ENCODE assay signal across 8 mouse cellular contexts in genomic region chrX:73063512-73064414, GRCm38 (mm10). TPM values are rescaled to one million over a fixed set of nuclear protein-coding genes. Genes with fewer than 3 reads are reported as not detected.
DNase-seq lines count a peak whose midpoint lies in the region; ATAC-seq and TF ChIP-seq lines count a peak whose summit lies in the region.

No protein-coding gene starts in this region.

- H3K27me3 ChIP-seq in midbrain, embryonic 15.5 days (replicated peaks) = no peaks in the 10 kb centered on the region

- H3K4me2 ChIP-seq in midbrain, embryonic 15.5 days = peak overlapping the region; percentile 68

- WGBS in midbrain, embryonic 15.5 days = 30% methylated on average over 24 of the region's 24 CpGs

- no peaks in the 10 kb centered on the region for H3K4me1 ChIP-seq in midbrain, embryonic 15.5 days

- TF ChIP-seq CTCF in layer of hippocampus, adult 2 months (conservative IDR thresholded peaks at IDR 0.05) = no peak

- DNase-seq in adrenal gland, postnatal 14 days = peak; percentile 7
- no peak for DNase-seq in adrenal gland, postnatal 36 days
- DNase-seq in ovary, postnatal 14 days (ENCODE audit: low spot score) = peak; percentile 3
- no peak for DNase-seq in ovary, postnatal 10 days (ENCODE audit: low spot score)
- DNase-seq in layer of hippocampus, adult 2 months (ENCODE audit: low spot score in 2 of 2) = peak; percentile 20 to 23
- DNase-seq in urinary bladder, postnatal 10 days (ENCODE audit: low spot score) = no peak

- H3K36me3 ChIP-seq in midbrain, embryonic 15.5 days (replicated peaks) = no peaks in the 10 kb centered on the region

- peak overlapping the region; percentile 62 for H3K4me3 ChIP-seq in layer of hippocampus, adult 2 months
- H3K4me3 ChIP-seq in midbrain, embryonic 15.5 days = peak overlapping the region; percentile 43

- H3K27ac ChIP-seq in layer of hippocampus, adult 2 months = peak overlapping the region; percentile 88
- H3K27ac ChIP-seq in midbrain, embryonic 15.5 days = peak overlapping the region; percentile 54; the same call in 1 of the 2 replicates

- H3K9ac ChIP-seq in midbrain, embryonic 15.5 days = peak overlapping the region; percentile 55

- no peaks in the 10 kb centered on the region for H3K9me3 ChIP-seq in midbrain, embryonic 15.5 days

- ATAC-seq in midbrain, embryonic 15.5 days (replicated peaks) = peak; percentile 94
- no peak for ATAC-seq in inflammation-experienced regulatory T-cells, adult 6 months

RNA-seq across cellular contexts. Expression of gene Pnma3, which starts 0.8 kb away (rescaled TPM):
- total RNA-seq in adrenal gland, postnatal 14 days (2021) = 0.11 and 0.38 TPM in 2 replicates
- total RNA-seq in adrenal gland, postnatal 36 days (2021) = under 1 TPM; 0.10 to 0.13 TPM
- total RNA-seq in layer of hippocampus, adult 2 months (2021) = 10 to 100 TPM; 20.3 to 23.3 TPM
- polyA plus RNA-seq in midbrain, embryonic 15.5 days (2015; fragmentation: Nextera tagmentation; extraction: Ambion mirVana) = 4.9 and 5.0 TPM in 2 replicates
- not detected for polyA plus RNA-seq in inflammation-experienced regulatory T-cells, adult 6 months (2017; shearing (Covaris generic))

RNA-seq across cellular contexts. Expression of gene Xlr4a, which starts 18.5 kb away (rescaled TPM):
- total RNA-seq in adrenal gland, postnatal 14 days (2021) = 1.0 and 3.1 TPM in 2 replicates
- 1 to 10 TPM in 1 of 2 experiments, under 1 TPM in 1; 0.53 to 1.2 TPM for total RNA-seq in adrenal gland, postnatal 36 days (2021)
- total RNA-seq in layer of hippocampus, adult 2 months (2021) = not detected
- 0.88 and 1.6 TPM in 2 replicates for polyA plus RNA-seq in midbrain, embryonic 15.5 days (2015; fragmentation: Nextera tagmentation; extraction: Ambion mirVana)
- polyA plus RNA-seq in inflammation-experienced regulatory T-cells, adult 6 months (2017; shearing (Covaris generic)) = 100 to 1,000 TPM; 107 to 143 (median 134) TPM

RNA-seq across cellular contexts. Expression of gene Pnma5, which starts 26.9 kb away (rescaled TPM):
- 0.15 and 0.38 TPM in 2 replicates for total RNA-seq in adrenal gland, postnatal 14 days (2021)
- under 1 TPM; 0.10 to 0.30 TPM for total RNA-seq in adrenal gland, postnatal 36 days (2021)
- total RNA-seq in layer of hippocampus, adult 2 months (2021) = under 1 TPM in 1 of 2 experiments, not detected in 1; 0.54 TPM
- 0.10 and 0.22 TPM in 2 replicates for polyA plus RNA-seq in midbrain, embryonic 15.5 days (2015; fragmentation: Nextera tagmentation; extraction: Ambion mirVana)
- not detected for polyA plus RNA-seq in inflammation-experienced regulatory T-cells, adult 6 months (2017; shearing (Covaris generic))

RNA-seq across cellular contexts. Expression of gene Xlr3a, which starts 33.1 kb away (rescaled TPM):
- 1.0 and 2.9 TPM in 2 replicates for total RNA-seq in adrenal gland, postnatal 14 days (2021)
- under 1 TPM; 0.53 to 0.76 TPM for total RNA-seq in adrenal gland, postnatal 36 days (2021)
- total RNA-seq in layer of hippocampus, adult 2 months (2021) = 1 to 10 TPM in 1 of 2 experiments, not detected in 1; 1.7 TPM
- polyA plus RNA-seq in midbrain, embryonic 15.5 days (2015; fragmentation: Nextera tagmentation; extraction: Ambion mirVana) = 5.5 and 7.2 TPM in 2 replicates
- 1 to 10 TPM in 1 of 3 experiments, under 1 TPM in 1, not detected in 1; 0.46 to 2.5 TPM for polyA plus RNA-seq in inflammation-experienced regulatory T-cells, adult 6 months (2017; shearing (Covaris generic))

RNA-seq across cellular contexts. Expression of gene Gm14685, which starts 53.1 kb away (rescaled TPM):
- total RNA-seq in adrenal gland, postnatal 14 days (2021) = 0.49 and 0.82 TPM in 2 replicates
- under 1 TPM in 1 of 2 experiments, not detected in 1; 0.13 TPM for total RNA-seq in adrenal gland, postnatal 36 days (2021)
- 1 to 10 TPM; 2.9 to 3.1 TPM for total RNA-seq in layer of hippocampus, adult 2 months (2021)
- 2.0 and 2.4 TPM in 2 replicates for polyA plus RNA-seq in midbrain, embryonic 15.5 days (2015; fragmentation: Nextera tagmentation; extraction: Ambion mirVana)
- polyA plus RNA-seq in inflammation-experienced regulatory T-cells, adult 6 months (2017; shearing (Covaris generic)) = not detected

Comparison
In these comparisons a context has a peak if more than half of its experiments do, and no peak if none do; other contexts are left out.
1. DNase-seq: peak in adrenal gland, postnatal 14 days (single experiment), ovary, postnatal 14 days (single experiment) and layer of hippocampus, adult 2 months (2 of 2); none in adrenal gland, postnatal 36 days (0 of 2), ovary, postnatal 10 days (single experiment) and urinary bladder, postnatal 10 days (single experiment).
2. RNA of gene Pnma3, which starts 0.8 kb away (total RNA-seq): 20.3 to 23.3 TPM in layer of hippocampus, adult 2 months; 0.10 to 0.13 TPM in adrenal gland, postnatal 36 days and 0.11 to 0.38 TPM in adrenal gland, postnatal 14 days; every median in the first group is over 10 times any median in the second.